Mouse (Mus musculus): Measurements from ENCODE around the gene Fn3k.

Fn3k gene

DNA sequence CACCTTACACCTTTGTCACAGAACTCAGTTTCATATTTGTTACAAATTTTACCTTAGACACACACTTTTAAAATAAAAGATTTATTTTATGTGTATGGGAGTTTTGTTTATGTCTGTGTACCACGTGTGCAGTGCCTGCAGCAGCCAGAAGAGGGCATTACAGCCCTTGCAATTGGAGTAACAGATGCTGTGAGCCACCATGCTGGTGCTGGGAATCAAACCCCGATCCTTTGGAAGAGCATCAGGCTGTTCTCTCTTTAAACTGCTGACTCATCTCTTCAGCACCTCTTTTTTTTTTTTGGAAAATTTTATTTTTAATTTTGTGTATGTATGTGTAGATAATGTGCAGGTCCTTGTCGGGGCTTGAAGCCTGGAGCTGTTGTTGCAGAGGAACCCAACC is 23.2 kb downstream of the Fn3k start:
- DNase-seq = no peak

GRCm38 (mm10) chr11:121467408-121467807 is 32.7 kb downstream of the Fn3k start:
- DNase-seq = no peak

GRCm38 (mm10) chr11:121474831-121475230 is 40.1 kb downstream of the Fn3k start:
- no peak for DNase-seq

DNA sequence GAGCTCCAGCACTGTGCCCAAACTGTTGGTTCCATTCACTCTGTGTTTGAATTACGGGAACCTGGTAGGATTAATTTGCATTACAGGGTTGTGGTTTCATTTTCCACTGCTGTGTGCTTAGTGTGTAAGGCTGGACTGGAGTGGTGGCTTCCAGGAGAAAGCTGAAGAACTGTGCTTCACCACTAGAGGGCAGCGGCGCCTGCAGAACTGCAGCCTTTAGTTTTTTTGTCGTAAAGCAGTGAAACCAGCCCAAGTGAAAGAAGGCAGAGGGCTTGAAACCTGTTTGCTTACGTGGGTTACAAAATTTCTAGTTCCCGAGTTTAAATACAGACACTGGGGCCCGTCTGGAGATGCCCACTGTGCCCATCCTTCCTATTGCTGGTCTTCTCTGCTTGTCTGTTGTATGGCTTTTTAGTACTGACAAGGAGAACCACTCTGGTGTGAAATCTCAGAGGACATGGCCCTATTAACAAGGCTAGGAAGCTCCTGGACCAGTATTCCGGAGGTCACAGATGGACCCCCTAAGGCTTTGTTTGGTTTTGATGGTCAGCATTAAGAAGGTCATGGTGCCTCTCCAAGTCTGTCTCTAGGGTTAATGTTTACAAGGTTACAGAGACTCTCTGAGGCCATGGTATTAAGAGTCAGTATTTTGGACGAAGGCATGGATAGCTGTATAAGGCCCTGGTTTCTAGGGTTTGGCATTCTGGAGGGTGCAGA is 41.1 kb downstream of the Fn3k start:
- DNase-seq = peak; percentile 68

GRCm38 (mm10) chr11:121479476-121480203 is 44.9 kb downstream of the Fn3k start:
- DNase-seq = no peak

DNA sequence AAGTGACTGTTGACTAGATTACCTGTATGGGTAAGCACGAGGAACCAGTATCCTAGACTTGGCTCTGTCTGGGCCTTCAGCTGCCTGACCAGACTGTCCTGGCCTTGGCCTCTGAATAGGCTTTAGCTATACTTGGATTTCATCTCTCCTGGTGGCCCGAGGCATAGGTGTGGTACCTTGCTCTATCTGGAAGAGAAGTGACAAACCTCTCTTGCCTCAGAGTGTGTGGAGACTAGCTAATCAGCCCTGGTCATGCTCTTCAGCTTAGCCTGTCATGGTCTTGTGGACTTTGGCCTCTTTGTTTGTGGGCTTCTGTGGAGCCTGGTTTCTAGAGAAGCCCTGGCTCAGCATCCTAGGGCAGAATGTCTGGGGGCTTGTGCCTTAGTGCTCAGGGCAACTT is 46.4 kb downstream of the Fn3k start:
- no peak for DNase-seq

- DNase-seq = no peak
Measured at GRCm38 (mm10) chr11:121485882-121486281, 51.2 kb downstream of the Fn3k start.

- no peak for DNase-seq
Measured at GRCm38 (mm10) chr11:121490651-121491050, 55.9 kb downstream of the Fn3k start.
